ENCODE assay signal across 8 mouse cellular contexts in the genomic region with DNA sequence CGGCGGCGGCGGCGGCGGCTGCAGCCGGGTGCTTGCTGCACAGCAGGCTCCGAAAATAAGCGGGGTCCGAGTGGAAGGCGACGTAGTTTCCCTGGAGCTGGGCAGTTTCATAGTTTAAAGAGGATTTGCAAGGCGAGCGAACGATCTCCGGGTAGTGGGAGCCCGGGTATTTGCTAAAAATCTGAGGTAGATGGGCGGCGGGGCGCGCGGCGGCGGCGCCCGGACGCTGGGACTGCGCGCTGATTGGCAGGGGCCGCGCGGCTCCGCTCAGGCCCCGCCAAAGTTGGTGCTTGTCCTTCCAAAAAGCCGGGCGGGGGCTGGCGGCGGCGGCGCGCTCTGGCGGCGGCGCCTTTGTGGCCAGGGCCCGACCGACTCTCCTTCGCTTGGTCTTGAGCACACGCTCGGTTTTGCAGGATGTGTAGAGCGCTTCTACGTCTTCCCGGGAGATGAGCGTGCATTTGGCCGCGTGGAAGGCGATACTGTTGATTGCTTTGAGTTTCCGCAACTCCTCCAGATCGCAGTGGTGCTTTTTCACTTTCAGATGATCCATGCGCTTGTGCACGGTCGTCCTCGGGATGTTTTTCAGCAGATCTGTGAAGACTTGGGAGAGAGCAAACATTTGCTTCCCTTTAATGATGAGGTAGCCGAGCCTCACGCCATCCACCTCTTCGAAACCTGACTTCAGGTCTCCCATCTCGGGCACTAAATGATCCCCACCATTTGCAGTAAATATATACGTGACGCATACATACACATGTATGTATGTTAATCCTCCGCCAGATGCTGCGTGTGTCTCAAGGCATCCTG. TPM values are rescaled to one million over a fixed set of nuclear protein-coding genes. Genes with fewer than 3 reads are reported as not detected.
DNase-seq lines count a peak whose midpoint lies in the region; ATAC-seq lines count a peak whose summit lies in the region.

No protein-coding gene starts in this region.

- H3K9ac ChIP-seq in limb, embryonic 15.5 days: peak overlapping the region; percentile 97
- peak overlapping the region; percentile 100 for H3K9ac ChIP-seq in midbrain, embryonic 14.5 days (replicated peaks; ENCODE audit: low read length)
- H3K9ac ChIP-seq in stomach, embryonic 15.5 days: peak overlapping the region; percentile 84

- under 1% methylated on average over 70 of the region's 70 CpGs for WGBS in limb, embryonic 15.5 days
- under 1% methylated on average over 70 of the region's 70 CpGs for WGBS in midbrain, embryonic 14.5 days
- WGBS in stomach, embryonic 15.5 days: under 1% methylated on average over 70 of the region's 70 CpGs

- peak overlapping the region; percentile 99 for H3K27ac ChIP-seq in limb, embryonic 15.5 days
- peak overlapping the region; percentile 100 for H3K27ac ChIP-seq in midbrain, embryonic 14.5 days (replicated peaks; ENCODE audit: low read depth, low read length)
- peak overlapping the region; percentile 97 for H3K27ac ChIP-seq in stomach, embryonic 15.5 days

- no peaks in the 10 kb centered on the region for H3K27me3 ChIP-seq in limb, embryonic 15.5 days
- no peaks in the 10 kb centered on the region for H3K27me3 ChIP-seq in midbrain, embryonic 14.5 days (ENCODE audit: control insufficient read depth, insufficient read depth, low read length)
- H3K27me3 ChIP-seq in stomach, embryonic 15.5 days (replicated peaks): no peaks in the 10 kb centered on the region

- H3K4me2 ChIP-seq in limb, embryonic 15.5 days: peak overlapping the region; percentile 71
- H3K4me2 ChIP-seq in midbrain, embryonic 14.5 days (ENCODE audit: low read length): peak overlapping the region; percentile 95
- H3K4me2 ChIP-seq in stomach, embryonic 15.5 days: peak overlapping the region; percentile 78

- DNase-seq in ovary, adult 18-20 months (ENCODE audit: low spot score): peak; percentile 50
- DNase-seq in ovary, postnatal 14 days (ENCODE audit: low spot score): no peak
- DNase-seq in embryo, embryonic 11 days: peak; percentile 88
- peak; percentile 85 for DNase-seq in kidney, adult 18-20 months
- DNase-seq in midbrain, embryonic 14.5 days: peak; percentile 86

- peak; percentile 65 for ATAC-seq in granulocyte monocyte progenitor cell, adult 5-6 weeks (replicated peaks; ENCODE audit: poor library complexity, severe bottlenecking)
- peak; percentile 82 for ATAC-seq in limb, embryonic 15.5 days (ENCODE audit: insufficient number of reproducible peaks, low FRiP score, low TSS enrichment, low read depth)
- ATAC-seq in midbrain, embryonic 14.5 days (ENCODE audit: low FRiP score, low TSS enrichment): peak; percentile 74
- ATAC-seq in stomach, embryonic 15.5 days (ENCODE audit: insufficient read depth, low FRiP score, low read depth): peak; percentile 78

- no peaks in the 10 kb centered on the region for H3K36me3 ChIP-seq in limb, embryonic 15.5 days
- no peaks in the 10 kb centered on the region for H3K36me3 ChIP-seq in midbrain, embryonic 14.5 days (ENCODE audit: control insufficient read depth, insufficient read depth, low read length)
- no peaks in the 10 kb centered on the region for H3K36me3 ChIP-seq in stomach, embryonic 15.5 days

- H3K4me1 ChIP-seq in limb, embryonic 15.5 days: peaks cover 17% of the 10 kb centered on the region
- H3K4me1 ChIP-seq in midbrain, embryonic 14.5 days (ENCODE audit: control insufficient read depth, insufficient read depth, low read length): peaks cover 45% of the 10 kb centered on the region
- peaks cover 10% of the 10 kb centered on the region; the same call in 1 of the 2 replicates for H3K4me1 ChIP-seq in stomach, embryonic 15.5 days

- H3K9me3 ChIP-seq in limb, embryonic 15.5 days: no peaks in the 10 kb centered on the region
- H3K9me3 ChIP-seq in midbrain, embryonic 14.5 days (ENCODE audit: control insufficient read depth, low read length): no peaks in the 10 kb centered on the region
- no peaks in the 10 kb centered on the region for H3K9me3 ChIP-seq in stomach, embryonic 15.5 days

- peak overlapping the region; percentile 80 for H3K4me3 ChIP-seq in limb, embryonic 15.5 days
- peak overlapping the region; percentile 95 for H3K4me3 ChIP-seq in midbrain, embryonic 14.5 days (replicated peaks; ENCODE audit: low read depth, low read length)
- H3K4me3 ChIP-seq in stomach, embryonic 15.5 days (replicated peaks): peak overlapping the region; percentile 81

RNA-seq across cellular contexts. Expression of gene Skida1, which starts 1.0 kb away (rescaled TPM):
- total RNA-seq in granulocyte monocyte progenitor cell, adult 5-6 weeks (2014; fragmentation: Nextera tagmentation): not detected in 2 replicates
- not detected in 2 replicates for total RNA-seq in granulocyte monocyte progenitor cell, adult 5-6 weeks (2017)
- polyA plus RNA-seq in limb, embryonic 15.5 days (2015; fragmentation: Nextera tagmentation; extraction: Ambion mirVana): 5.1 and 7.6 TPM in 2 replicates
- 9.1 and 9.4 TPM in 2 replicates for polyA plus RNA-seq in midbrain, embryonic 14.5 days (2014; fragmentation: Nextera tagmentation; extraction: Ambion mirVana)
- 4.0 TPM in 2 replicates for polyA plus RNA-seq in stomach, embryonic 15.5 days (2015; fragmentation: Nextera tagmentation; extraction: Ambion mirVana)

RNA-seq across cellular contexts. Expression of gene Mllt10, which starts 7.2 kb away (rescaled TPM):
- 76.1 and 128 TPM in 2 replicates for total RNA-seq in granulocyte monocyte progenitor cell, adult 5-6 weeks (2014; fragmentation: Nextera tagmentation)
- total RNA-seq in granulocyte monocyte progenitor cell, adult 5-6 weeks (2017): 51.8 and 65.0 TPM in 2 replicates
- 51.3 and 53.4 TPM in 2 replicates for polyA plus RNA-seq in limb, embryonic 15.5 days (2015; fragmentation: Nextera tagmentation; extraction: Ambion mirVana)
- polyA plus RNA-seq in midbrain, embryonic 14.5 days (2014; fragmentation: Nextera tagmentation; extraction: Ambion mirVana): 33.5 and 40.1 TPM in 2 replicates
- polyA plus RNA-seq in stomach, embryonic 15.5 days (2015; fragmentation: Nextera tagmentation; extraction: Ambion mirVana): 52.2 and 59.1 TPM in 2 replicates

RNA-seq across cellular contexts. Expression of gene A930004D18Rik, which starts 10.3 kb away (rescaled TPM):
- not detected in 2 replicates for total RNA-seq in granulocyte monocyte progenitor cell, adult 5-6 weeks (2014; fragmentation: Nextera tagmentation)
- 0.26 TPM in 1 of 2 replicates, not detected in the other for total RNA-seq in granulocyte monocyte progenitor cell, adult 5-6 weeks (2017)
- 13.0 and 16.8 TPM in 2 replicates for polyA plus RNA-seq in limb, embryonic 15.5 days (2015; fragmentation: Nextera tagmentation; extraction: Ambion mirVana)
- 7.9 and 9.2 TPM in 2 replicates for polyA plus RNA-seq in midbrain, embryonic 14.5 days (2014; fragmentation: Nextera tagmentation; extraction: Ambion mirVana)
- polyA plus RNA-seq in stomach, embryonic 15.5 days (2015; fragmentation: Nextera tagmentation; extraction: Ambion mirVana): 11.3 and 12.7 TPM in 2 replicates

RNA-seq across cellular contexts. Expression of gene H2al2a, which starts 51.1 kb away (rescaled TPM):
- total RNA-seq in granulocyte monocyte progenitor cell, adult 5-6 weeks (2014; fragmentation: Nextera tagmentation): not detected in 2 replicates
- not detected in 2 replicates for total RNA-seq in granulocyte monocyte progenitor cell, adult 5-6 weeks (2017)
- polyA plus RNA-seq in limb, embryonic 15.5 days (2015; fragmentation: Nextera tagmentation; extraction: Ambion mirVana): not detected in 2 replicates
- polyA plus RNA-seq in midbrain, embryonic 14.5 days (2014; fragmentation: Nextera tagmentation; extraction: Ambion mirVana): not detected in 2 replicates
- not detected in 2 replicates for polyA plus RNA-seq in stomach, embryonic 15.5 days (2015; fragmentation: Nextera tagmentation; extraction: Ambion mirVana)
